Mouse (Mus musculus): Measurements from ENCODE around the gene Hcar2. TPM values are rescaled to one million over a fixed set of nuclear protein-coding genes. Genes with fewer than 3 reads are reported as not detected.

Gene Hcar2
- polyA plus RNA-seq, 1 experiment = not detected

DNA sequence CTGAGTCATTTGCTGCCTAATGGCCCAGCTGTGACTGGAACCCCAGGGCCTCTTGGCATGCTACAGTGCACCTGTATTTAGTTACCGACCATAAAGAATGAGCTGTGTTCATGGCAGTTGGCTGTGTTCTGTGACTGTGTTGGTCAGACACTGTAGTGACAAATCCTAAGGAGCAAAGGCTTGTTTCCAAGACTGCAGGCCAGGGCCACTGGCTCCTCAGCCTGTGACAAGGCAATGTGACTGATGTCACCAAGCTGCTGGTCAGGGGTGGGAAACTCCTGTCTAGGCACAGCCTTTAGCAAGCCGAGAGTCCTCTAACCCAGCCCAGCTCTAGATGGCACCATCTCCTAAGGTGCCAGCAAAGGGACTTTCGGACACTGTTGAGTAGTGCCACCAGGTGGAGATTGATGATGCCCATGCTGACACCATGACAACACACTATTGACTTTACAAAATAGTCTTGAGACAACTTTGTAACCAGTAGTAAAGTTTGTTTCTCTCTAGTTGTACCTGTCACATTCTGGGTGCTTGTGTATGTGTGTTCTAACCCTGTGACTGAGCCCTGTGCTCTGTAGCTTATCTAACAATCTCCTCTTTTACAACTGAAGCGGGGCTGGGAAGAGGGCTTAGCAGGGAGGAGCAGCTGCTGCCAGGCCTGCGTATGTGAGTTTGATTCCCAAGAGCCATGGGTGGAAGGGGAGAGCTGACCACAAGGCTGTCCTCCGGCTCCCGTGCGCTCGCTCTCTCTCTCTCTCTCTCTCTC, 44.6 kb downstream of the Hcar2 start:
- 90% methylated on average over 9 of the region's 9 CpGs for WGBS
- Histone ChIP-seq H3K4me3 (ENCODE audit: insufficient read depth, low read depth, low read length) (no peak overlapping the region), H3K27ac (ENCODE audit: insufficient read depth, low read depth, low read length) (no peak overlapping the region), H3K4me1 (ENCODE audit: control insufficient read depth, insufficient read depth, low read length) (peaks cover 9% of the 10 kb centered on the region)
- no peak for TF ChIP-seq CTCF (IDR thresholded peaks at IDR 0.05; ENCODE audit: insufficient read depth, low read depth, low read length)
- TF ChIP-seq POLR2A (IDR thresholded peaks at IDR 0.05; ENCODE audit: insufficient read depth, low read depth, low read length) = no peak

GRCm38 (mm10) chr5:123818941-123819577, 46.2 kb downstream of the Hcar2 start:
- 46% methylated on average over 19 of the region's 19 CpGs for WGBS
- H3K27ac ChIP-seq (ENCODE audit: insufficient read depth, low read depth, low read length) = no peak overlapping the region
- no peak overlapping the region for H3K4me3 ChIP-seq (ENCODE audit: insufficient read depth, low read depth, low read length)
- no peak for TF ChIP-seq CTCF (IDR thresholded peaks at IDR 0.05; ENCODE audit: insufficient read depth, low read depth, low read length)
- no peak for TF ChIP-seq POLR2A (IDR thresholded peaks at IDR 0.05; ENCODE audit: insufficient read depth, low read depth, low read length)
- H3K4me1 ChIP-seq (ENCODE audit: control insufficient read depth, insufficient read depth, low read length) = peaks cover 9% of the 10 kb centered on the region

DNA sequence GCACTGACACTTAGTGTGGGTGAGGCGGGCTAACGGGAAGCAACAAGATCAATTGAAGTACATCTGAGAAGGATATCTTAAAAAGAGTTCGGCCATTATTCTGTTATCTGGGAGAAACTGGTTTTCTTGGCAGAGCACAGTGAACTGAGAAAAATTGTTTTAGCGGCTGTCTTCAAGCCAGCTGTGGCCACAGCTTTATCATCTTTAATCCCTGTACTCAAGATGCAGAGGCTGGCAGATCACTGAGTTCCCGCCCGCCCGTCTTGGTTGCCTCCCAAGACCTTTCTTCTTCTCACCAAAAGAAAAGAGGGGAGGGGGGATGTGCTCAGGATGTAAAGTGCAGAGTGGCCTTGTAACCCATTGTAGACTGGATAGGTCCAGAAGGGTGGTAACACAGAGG, 48.4 kb downstream of the Hcar2 start:
- WGBS = 69% methylated on average over 7 of the region's 7 CpGs
- Histone ChIP-seq H3K4me3 (ENCODE audit: insufficient read depth, low read depth, low read length) (no peak overlapping the region), H3K27ac (ENCODE audit: insufficient read depth, low read depth, low read length) (no peak overlapping the region), H3K4me1 (ENCODE audit: control insufficient read depth, insufficient read depth, low read length) (peaks cover 8% of the 10 kb centered on the region)
- TF ChIP-seq POLR2A (IDR thresholded peaks at IDR 0.05; ENCODE audit: insufficient read depth, low read depth, low read length) (no peak), CTCF (IDR thresholded peaks at IDR 0.05; ENCODE audit: insufficient read depth, low read depth, low read length) (no peak)

Other genes with a start within 250 kb of the Hcar2 start
- not detected in 2 replicates for gene Clip1, start 180.9 kb downstream of the Hcar2 start, polyA plus RNA-seq (2012; ENCODE audit: insufficient read depth, insufficient read length, low replicate concordance, missing spikeins)
- not detected in 2 replicates for gene Zcchc8, start 144.4 kb downstream of the Hcar2 start, polyA plus RNA-seq (2012; ENCODE audit: insufficient read depth, insufficient read length, low replicate concordance, missing spikeins)
- 245 and 278 TPM in 2 replicates for gene Rsrc2, start 116.1 kb downstream of the Hcar2 start, polyA plus RNA-seq (2012; ENCODE audit: insufficient read depth, insufficient read length, low replicate concordance, missing spikeins)
- gene Kntc1, start 115.8 kb downstream of the Hcar2 start, polyA plus RNA-seq (2012; ENCODE audit: insufficient read depth, insufficient read length, low replicate concordance, missing spikeins) = not detected in 2 replicates
- not detected in 2 replicates for gene Hcar1, start 14.5 kb upstream of the Hcar2 start, polyA plus RNA-seq (2012; ENCODE audit: insufficient read depth, insufficient read length, low replicate concordance, missing spikeins)
- not detected in 2 replicates for gene Denr, start 41.7 kb upstream of the Hcar2 start, polyA plus RNA-seq (2012; ENCODE audit: insufficient read depth, insufficient read length, low replicate concordance, missing spikeins)
- not detected in 2 replicates for gene Gm43518, start 61.9 kb upstream of the Hcar2 start, polyA plus RNA-seq (2012; ENCODE audit: insufficient read depth, insufficient read length, low replicate concordance, missing spikeins)
- not detected in 2 replicates for gene Ccdc62, start 65.2 kb upstream of the Hcar2 start, polyA plus RNA-seq (2012; ENCODE audit: insufficient read depth, insufficient read length, low replicate concordance, missing spikeins)
- not detected in 2 replicates for gene Hip1r, start 108.1 kb upstream of the Hcar2 start, polyA plus RNA-seq (2012; ENCODE audit: insufficient read depth, insufficient read length, low replicate concordance, missing spikeins)
- gene Vps37b, start 166.8 kb upstream of the Hcar2 start, polyA plus RNA-seq (2012; ENCODE audit: insufficient read depth, insufficient read length, low replicate concordance, missing spikeins) = not detected in 2 replicates
- not detected in 2 replicates for gene Abcb9, start 230.3 kb upstream of the Hcar2 start, polyA plus RNA-seq (2012; ENCODE audit: insufficient read depth, insufficient read length, low replicate concordance, missing spikeins)
- not detected in 2 replicates for gene Ogfod2, start 246.8 kb upstream of the Hcar2 start, polyA plus RNA-seq (2012; ENCODE audit: insufficient read depth, insufficient read length, low replicate concordance, missing spikeins)

All from olfactory bulb, adult 2 months (tissue).